Mouse (Mus musculus) cerebellum, postnatal 10 days (tissue): ENCODE results near the gene Ceacam14.

Source experiments
- DNase-seq, 2 experiments: peaks; one replicate each; pipeline ENCODE4 v3.0.0; 2021; ENCODE audit warnings: mixed read lengths in 2 of 2

The Ceacam14 gene

DNA sequence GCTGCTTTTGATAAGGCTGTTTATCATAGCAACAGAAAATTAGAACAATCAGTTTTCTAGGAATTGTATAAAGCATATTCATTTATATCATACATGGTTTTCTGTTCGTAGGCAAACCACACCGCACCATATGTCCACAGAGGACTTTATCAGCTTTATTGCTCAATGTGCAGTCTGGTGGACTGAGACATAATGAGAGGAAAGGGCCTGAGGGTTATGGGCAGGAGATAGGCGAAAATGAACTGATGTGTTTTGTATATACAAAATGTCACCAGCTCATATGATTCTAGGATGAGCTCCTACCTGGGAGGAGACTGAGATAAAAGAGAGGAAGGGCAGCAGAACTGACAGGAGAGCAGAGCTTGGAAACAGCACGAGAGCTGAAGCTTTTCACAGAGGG, at the start of gene Ceacam14:
Gene Ceacam14, plus strand, starts transcription at position 301 of the 400 bp plus-strand sequence.
- DNase-seq = no peak
